Mouse (Mus musculus): ENCODE measurements around the gene Pfkfb3.
"Not testable (repeated sequence)": the region's sequence is repeated elsewhere in the genome, so short reads cannot be mapped to it uniquely, and the experiment has no call there.

The Pfkfb3 gene

GRCm38 (mm10) chr2:11547609-11548008 is 6.3 kb downstream of the Pfkfb3 start:
- no peak for DNase-seq

- DNase-seq: no peak
Measured at GRCm38 (mm10) chr2:11546091-11546490, 7.8 kb downstream of the Pfkfb3 start.

- DNase-seq: no peak
Measured at GRCm38 (mm10) chr2:11545380-11545779, 8.5 kb downstream of the Pfkfb3 start.

- no peak for DNase-seq
Measured at GRCm38 (mm10) chr2:11544342-11544741, 9.5 kb downstream of the Pfkfb3 start.

- DNase-seq: no peak
Measured at GRCm38 (mm10) chr2:11543158-11543557, 10.7 kb downstream of the Pfkfb3 start.

DNA sequence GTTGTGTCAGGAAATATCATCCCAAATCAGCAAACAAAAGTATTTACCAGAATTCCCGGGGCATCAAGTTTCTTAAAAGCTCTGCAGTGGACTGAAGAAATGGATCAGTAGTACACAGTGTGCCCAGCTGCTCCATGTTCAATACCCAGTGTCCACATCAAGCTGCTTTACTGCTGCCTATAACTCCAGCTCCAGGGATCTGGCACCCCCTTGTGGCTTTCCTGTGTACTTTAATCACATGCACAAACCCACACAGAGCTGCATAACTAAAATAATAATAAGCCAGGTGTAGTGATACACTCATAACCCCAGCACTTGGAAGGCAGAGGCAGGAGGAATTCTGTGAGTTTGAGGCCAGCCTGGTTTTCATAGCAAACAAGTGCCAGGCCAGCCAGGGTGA is 11.2 kb downstream of the Pfkfb3 start:
- peak; percentile 76 to 84 for DNase-seq

DNA sequence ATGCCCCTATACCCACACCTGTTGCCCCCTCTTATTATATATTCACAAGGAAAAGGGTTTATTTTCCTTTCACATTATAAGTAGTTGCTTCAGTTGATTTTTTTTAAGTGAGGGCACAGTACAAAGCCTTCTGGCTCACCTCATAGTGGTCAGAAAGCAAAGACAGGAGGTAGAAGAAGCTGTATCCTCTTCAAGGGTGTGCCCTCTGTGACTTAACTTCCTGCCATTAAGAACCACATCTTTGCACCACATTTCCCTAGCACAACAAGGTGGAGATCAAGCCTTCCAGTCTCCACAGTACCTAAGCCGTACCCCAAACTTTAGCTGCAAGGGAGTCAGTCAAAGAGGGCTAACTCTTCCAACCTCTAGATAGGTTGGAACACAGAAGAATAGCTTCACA is 11.8 kb downstream of the Pfkfb3 start:
- DNase-seq: no peak

DNA sequence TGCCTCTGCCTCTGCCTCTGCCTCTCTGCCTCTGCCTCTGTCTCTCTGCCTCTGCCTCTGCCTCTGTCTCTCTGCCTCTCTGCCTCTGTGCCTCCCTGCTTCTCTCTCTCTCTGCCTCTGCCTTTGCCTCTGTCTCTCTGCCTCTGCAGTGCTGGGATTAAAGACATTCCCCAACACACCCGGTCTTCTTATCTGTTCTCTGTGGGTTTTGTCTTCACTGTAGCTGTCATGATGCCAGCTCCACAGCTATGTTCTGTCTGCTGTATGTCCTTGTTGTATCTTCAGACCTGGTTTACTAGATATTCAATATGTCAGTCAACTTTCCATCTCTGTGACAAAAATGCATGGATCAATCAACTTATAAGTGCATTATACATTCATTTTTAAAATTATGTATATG is 12.3 kb downstream of the Pfkfb3 start:
- DNase-seq: not testable (repeated sequence)

GRCm38 (mm10) chr2:11535966-11536365 is 17.9 kb downstream of the Pfkfb3 start:
- no peak for DNase-seq

DNA sequence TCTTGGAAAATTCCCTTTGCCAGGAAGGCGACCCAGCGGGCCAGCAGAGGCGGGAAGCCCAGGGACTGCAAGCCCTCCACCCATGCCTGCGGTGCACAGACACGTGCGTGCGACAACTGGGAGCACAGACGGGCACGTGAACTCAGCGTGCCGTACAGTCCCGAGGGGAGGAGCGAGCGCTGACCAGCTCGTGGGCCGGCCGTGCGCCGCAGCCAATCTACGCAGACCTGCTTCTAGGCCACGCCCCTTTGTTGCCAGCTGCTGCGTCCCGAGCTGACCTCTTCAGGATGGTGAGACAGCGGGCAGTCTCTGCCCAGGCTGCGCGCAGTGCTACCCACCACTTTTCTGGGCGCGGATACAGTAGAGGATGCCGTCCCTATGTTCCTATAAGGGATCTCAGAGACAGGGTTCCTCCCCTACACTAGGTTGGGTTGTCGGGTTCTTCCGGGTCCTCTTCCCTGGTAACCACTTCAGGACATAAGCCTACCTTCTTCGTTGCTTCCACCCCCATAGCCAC is 18.4 kb downstream of the Pfkfb3 start:
- DNase-seq: peak; percentile 97 to 98

GRCm38 (mm10) chr2:11534826-11535225 is 19.1 kb downstream of the Pfkfb3 start:
- DNase-seq: peak; percentile 75 to 87

DNA sequence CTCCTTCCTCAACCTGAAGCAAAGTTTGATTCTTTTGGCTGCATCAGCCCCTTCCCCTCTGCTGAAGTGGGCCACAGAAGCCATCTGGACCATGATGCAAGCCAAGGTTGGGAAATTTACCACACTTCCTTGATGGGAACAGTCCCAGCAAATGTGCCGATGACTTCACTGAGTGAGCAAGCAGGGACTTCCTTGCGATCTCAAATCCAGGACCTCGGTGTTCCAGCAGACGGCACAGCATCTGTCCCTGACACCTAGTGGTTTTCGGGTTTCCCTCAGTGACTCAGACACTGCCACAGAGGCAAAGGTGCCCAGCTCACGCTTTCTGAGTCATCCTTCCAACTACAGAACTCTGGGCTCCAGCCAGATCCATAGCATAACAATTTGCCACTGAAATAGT is 23.8 kb downstream of the Pfkfb3 start:
- DNase-seq: peak; percentile 66 to 76

GRCm38 (mm10) chr2:11526063-11526462 is 27.8 kb downstream of the Pfkfb3 start:
- DNase-seq: no peak

DNA sequence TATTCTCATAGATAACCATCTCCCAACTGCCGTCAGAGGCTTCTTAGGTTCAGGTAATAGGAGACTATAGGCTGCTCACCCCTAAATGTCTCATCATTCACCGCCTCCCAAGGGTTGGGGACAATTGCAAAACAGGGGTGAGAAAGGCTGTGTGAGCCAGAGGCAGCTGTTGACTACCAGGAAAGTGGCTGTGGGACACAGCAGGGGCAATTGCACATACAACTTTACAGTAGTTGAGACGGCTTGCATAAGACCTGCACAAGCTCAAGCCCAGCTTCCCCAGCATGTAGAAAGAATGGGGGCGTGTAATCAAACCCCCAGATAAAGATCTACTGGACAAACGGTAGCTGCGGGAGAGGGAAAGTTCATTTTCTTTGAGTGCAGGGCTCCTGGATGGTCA is 29.1 kb downstream of the Pfkfb3 start:
- no peak for DNase-seq

GRCm38 (mm10) chr2:11521758-11522157 is 32.1 kb downstream of the Pfkfb3 start:
- DNase-seq: peak; percentile 48 to 58

- DNase-seq: no peak
Measured at GRCm38 (mm10) chr2:11520786-11521185, 33.1 kb downstream of the Pfkfb3 start.

DNA sequence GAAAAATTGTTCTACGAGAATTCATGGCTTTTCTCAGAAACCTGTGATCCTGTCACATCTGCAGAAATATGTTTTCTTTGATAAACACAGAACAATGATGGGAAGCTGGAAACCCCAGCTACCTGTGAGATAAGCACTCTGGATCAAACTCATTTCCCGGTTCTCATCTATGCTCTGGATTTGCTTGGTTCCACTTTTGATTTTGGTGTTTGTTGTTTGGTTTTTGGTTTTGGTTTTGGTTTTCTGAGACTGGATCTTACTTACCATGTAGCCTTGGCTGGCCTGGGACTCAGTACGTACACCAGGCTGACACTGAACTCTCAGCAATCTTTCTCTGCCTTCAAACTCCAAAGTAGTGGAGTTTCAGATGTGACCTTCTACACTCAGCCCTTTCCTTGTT is 38.0 kb downstream of the Pfkfb3 start:
- DNase-seq: no peak

GRCm38 (mm10) chr2:11513057-11513967 is 40.6 kb downstream of the Pfkfb3 start:
- peak; percentile 73 for DNase-seq

GRCm38 (mm10) chr2:11512127-11512526 is 41.8 kb downstream of the Pfkfb3 start:
- DNase-seq: no peak

DNA sequence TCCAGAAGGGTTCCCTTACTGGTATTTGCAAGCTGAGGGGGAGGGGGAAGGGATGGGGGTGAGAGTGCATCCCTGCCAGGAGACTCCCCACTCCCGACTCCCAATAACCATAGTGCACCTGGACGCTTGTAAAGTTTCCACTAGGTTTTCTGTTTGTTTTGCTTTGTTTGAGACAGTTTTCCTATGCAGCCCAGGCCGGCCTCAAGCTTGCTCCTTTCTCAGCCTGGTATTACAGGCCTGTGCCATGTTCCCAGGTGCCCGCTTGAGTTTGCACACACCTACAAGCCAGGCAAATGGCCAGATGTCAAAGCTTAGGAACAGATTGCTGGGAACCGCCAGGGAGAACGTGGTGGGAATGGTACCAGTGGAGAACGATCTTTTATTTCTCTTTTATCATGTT is 50.1 kb downstream of the Pfkfb3 start:
- DNase-seq: no peak

DNA sequence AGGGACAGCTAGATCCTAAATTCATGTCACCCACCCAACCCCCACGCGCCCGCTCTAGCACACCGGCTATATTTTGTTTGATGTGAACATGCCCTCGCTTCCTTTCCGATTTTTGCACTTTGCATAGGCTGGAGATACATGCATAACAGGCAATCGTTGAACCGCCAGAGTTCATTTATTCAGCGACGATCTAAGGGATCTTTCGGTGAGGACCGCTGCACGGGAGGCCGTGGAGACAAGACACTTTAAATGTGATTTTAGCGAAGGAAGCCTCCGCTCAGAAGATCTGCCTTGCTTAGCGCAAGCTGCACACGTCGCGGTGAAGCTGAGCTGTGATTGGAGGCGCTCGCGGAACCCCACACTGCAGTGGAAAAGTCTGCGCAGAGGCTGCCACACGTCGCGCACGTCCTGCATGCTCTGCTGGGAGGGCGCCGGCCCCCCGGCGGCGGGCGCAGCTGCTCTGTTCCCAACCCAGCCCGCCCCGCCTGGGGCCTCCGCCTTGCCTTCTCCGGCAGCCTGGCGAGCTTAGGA is 50.9 kb downstream of the Pfkfb3 start:
- peak; percentile 74 to 80 for DNase-seq

DNA sequence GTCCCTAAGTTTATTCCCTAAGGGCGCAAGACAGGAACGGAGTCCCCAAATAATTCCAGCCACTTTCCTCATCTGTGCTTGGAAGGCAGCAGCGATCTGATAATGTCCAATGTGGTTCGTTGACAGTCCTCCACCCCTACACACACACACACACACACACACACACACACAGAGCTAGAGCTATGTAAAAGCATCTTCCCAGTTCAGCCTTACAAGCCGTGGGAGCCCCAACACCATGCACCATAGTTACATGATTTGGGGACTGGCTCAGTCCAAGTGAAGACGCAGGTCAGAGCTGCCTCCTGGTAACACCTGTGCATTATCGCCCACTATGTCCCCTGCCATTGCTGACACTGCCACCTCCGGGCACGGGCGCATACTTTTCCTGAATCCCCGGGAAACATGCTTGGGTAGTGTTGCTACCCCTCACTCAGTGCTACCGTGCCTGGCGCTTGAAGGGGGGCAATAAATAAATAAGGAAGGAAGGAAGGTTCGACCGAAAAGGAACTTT is 51.6 kb downstream of the Pfkfb3 start:
- no peak for DNase-seq

DNA sequence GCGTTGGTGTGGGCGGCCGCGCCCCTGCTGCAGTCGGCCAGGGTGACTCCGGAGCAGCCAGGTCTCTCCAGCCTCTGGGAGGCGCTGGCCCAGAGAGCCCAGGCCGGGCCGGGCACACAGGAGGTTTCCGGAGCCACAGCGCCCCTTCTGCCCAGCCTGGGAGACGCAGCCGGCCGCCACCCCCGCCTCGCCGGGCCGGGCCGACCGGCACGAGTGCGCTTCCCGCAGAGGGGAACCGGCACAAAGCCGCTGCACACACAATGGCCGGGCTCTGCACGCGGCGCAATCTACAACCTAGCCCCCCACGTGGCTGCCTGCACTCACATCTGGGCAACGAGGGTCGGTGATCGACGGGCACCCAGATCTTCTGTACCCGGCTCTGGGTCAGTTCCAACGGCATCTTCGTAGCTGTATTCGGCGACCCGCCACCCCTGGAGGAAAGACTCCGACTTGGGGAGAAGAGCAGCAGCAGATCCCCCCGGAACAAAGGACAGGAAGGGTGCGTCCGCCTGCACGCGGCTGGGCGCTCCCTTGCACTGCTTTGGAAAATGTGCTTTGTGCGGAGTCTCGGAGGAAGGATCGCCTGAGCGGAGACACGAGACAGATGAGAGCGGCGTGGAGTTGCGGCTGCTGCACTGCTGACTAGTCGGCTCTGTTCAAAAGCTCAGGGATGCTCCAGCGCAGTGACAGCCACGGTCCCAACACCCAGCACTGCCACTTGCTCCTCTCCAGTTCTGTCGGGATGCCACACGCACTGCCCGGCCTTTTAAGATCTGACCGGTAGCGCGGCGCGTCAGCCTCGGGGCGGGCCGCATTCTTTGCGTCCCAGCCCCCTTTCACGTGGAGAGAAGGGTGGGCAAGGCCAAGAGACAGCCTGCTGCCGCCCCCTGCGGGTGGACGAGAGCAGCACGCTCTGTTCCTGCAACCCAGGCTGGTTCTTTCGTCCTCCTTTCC is 52.3 kb downstream of the Pfkfb3 start:
- peak; percentile 93 to 94 for DNase-seq
